Mouse (Mus musculus) cerebellum, adult 2 months (tissue): ENCODE data around the gene Pdlim7.

Source experiments
- CTCF ChIP-seq: fragments of 200-500 bp; IDR thresholded peaks from 2 replicates; pipeline ENCODE4 v1.5.1; 2011; ENCODE audit warnings: low read depth, mild to moderate bottlenecking, control low read depth, low read length, moderate library complexity, borderline replicate concordance; ENCODE audit not compliant: insufficient read depth
- POLR2A ChIP-seq: fragments of 200-500 bp; IDR thresholded peaks from 2 replicates; pipeline ENCODE4 v1.6.1; 2011; ENCODE audit warnings: low read length, control low read depth, borderline replicate concordance; ENCODE audit not compliant: insufficient read depth

GRCm38 (mm10) chr13:55510332-55510667, 3.2 kb downstream of the Pdlim7 start:
- TF ChIP-seq CTCF (no peak), POLR2A (no peak)
